Mouse (Mus musculus) urinary bladder, postnatal 10 days (tissue): ENCODE data around the gene Vma21.

Source experiments
- DNase-seq: peaks from one replicate; pipeline ENCODE4 v3.0.0; 2022; ENCODE audit warnings: low spot score

The Vma21 gene

DNA sequence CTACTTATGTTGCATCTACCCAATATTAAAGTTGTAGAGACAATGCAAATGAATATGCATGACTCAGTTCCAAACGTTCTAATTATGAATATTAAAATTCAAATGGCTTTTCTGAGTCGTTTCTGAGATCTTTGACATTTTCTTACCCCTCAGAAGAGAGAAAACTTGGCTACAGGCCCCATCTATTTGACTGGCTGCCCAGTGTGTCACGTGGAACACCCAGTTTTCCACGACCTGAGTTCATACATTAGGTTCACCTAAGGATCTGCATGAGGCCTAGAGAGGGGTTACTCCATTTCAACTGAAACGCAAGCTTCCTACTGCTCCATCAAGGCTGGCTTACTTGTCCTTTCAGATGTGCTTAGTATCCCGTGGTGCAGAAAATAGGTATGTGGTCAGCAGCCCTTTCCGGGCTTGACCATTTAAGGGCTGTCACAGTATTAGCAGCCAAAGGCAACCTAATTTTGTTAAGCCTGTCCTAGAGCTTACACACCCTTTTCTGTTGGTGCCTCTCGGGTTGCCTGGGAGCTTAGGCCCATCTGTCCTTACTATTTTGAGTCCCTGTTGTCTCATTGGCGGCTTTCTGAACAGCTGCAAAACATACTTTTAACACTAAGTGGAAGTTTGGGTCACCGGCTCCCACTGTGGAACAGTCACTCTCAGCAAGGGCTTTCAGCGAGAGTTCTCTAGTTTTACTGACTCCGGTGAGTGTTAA, at the start of gene Vma21:
Vma21 (plus strand) TSS at position 294 of the 715 bp plus-strand sequence.
- no peak for DNase-seq

DNA sequence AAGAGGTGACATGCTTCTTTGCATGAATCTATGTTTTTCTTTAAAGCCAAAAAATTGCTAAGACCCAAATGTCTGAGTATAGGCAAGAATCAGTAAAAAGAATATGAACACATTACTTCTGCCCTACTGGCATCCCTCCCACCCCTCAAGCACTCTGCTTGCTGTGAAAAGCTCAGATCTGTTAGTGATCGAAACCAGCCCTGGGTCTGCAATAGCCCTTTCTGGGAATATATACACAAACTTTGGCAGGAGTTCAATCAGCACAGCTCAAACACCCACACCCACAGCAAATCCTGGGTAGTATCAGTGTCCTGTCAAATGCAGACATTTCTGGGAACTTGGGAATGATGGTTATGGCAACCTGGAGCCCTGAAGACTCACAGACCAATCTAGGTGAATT, 47.8 kb upstream of the Vma21 start:
- no peak for DNase-seq

DNA sequence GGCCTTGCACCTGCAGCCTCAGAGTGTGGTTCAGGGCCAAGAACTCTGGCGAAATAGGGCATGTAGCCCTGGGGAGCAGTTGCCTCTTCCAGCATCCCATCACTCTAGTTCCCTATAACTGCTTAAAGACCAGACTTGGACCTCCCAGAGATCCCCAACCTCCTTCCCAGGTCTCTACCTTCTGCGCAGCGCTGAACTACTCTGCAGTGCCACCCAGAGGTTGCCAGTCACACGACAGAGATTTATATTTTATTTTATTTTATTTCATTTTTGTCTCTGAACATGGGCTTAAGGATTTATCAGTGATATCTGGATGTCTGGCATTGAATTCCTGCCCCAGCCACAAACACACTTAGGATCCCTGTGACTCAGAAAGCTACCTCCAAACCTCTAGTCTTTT, 24.6 kb upstream of the Vma21 start:
- no peak for DNase-seq

GRCm38 (mm10) chrX:71797766-71798165, 18.0 kb upstream of the Vma21 start:
- no peak for DNase-seq

GRCm38 (mm10) chrX:71798883-71799282, 16.8 kb upstream of the Vma21 start:
- DNase-seq = no peak

DNA sequence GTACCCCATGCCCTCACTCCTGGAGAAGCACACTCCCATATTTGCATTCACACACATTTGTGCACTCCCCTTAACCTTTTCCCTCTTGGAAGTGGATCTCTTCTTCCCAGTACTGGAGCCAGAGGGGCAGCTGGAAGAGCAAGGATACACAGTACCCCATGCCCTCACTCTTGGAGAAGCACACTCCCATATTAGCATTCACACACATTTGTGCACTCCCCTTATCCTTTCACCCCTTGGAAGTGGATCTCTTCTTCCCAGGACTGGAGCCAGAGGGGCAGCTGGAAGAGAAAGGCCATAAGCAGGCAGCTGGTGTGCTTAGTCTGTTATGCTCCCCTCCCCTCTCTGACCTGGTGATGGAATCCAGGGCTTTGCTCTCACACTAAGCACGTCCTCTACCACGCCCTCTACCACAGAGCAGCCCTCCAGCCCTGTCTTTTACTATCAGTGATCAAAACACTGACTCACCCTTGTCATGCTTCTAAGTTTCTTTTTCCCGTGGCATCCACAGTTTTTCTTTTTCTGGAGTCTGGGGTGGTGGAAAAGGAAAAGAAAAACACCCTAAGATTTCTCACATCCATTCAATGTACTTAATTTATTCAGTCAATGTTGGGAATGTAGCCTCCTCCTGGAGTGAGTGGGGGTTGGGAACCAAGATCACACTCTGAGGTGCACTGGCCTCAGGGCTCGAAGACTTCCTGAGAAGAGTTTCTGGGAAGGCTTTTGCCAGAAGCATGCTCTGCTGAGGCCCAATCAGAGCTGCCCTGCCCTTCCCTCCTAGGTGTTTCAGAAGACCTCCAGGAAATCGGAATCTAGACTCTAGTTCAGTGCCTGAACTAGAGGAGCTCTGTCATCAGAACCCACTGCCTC, 3.5 kb upstream of the Vma21 start:
- no peak for DNase-seq

- peak; percentile 27 for DNase-seq
Measured at GRCm38 (mm10) chrX:71816401-71816857, 705 bp downstream of the Vma21 start.

- DNase-seq = no peak
Measured at GRCm38 (mm10) chrX:71816931-71817361, 1.2 kb downstream of the Vma21 start.

DNA sequence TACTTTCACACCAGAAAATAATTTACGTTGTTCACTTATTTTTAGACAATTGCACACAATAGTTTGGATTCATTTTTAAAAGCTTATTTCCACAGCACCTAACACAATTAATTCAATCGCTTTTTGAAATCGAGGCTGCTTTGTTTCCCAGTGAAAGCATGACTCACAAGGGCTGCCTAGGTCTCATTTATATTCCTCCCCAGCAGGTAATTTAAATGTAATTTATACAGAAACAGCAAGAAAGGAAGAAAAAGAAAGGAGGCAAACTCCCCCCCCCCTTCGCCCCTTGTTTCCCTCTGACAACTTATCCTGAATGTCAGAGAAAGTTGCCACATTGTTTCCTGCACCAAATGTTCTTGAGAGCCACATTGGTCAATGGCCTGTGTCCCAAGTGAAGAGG, 23.2 kb downstream of the Vma21 start:
- no peak for DNase-seq

DNA sequence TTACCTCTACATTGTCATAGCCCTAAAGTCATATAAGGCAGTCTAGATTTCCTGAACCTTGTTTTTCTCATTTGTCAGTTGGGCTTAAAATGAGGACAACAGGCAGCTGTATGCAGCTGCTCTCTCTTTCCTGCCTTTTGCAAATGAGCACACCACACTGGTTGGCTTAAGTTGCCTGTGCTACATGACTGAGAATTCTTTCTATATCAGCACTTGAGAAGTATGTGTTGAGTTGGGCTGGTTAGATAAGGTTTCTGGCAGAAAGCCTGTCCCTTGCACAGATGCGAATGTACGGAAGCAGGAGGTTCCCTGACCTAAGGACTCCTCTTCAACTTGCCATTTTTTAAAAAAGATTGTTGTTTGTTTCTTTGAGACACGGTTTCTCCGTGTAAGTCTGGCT, 31.0 kb downstream of the Vma21 start:
- no peak for DNase-seq

DNA sequence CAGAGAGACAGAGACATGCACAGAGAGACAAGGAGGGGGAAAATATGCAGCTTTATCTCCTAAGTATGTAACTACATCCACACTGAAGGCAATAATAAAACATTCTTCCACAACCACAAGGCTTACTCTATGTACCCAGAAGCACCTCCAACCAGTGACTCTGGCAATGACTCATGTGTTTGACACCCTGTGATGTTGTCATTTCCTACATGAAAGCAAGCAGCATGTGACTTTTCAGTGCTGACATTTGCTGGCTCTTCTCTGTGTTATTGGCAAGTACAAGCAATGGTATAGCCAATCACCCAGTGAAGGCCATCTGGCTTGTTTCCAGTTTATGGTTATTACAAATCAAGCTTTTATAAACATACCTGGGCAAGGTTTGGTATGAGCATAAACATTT, 38.1 kb downstream of the Vma21 start:
- no peak for DNase-seq
